Mouse (Mus musculus) lung, adult 2 months (tissue): Measurements from ENCODE around the gene Rpap1. TPM values are rescaled to one million over a fixed set of nuclear protein-coding genes. Genes with fewer than 3 reads are reported as not detected.

ENCODE experiments used
- DNase-seq: peaks from one replicate; pipeline ENCODE4 v3.0.0; 2022
- H3K4me1 ChIP-seq: fragments of 200-500 bp; 2 replicates; pipeline ENCODE4 v1.6.1; 2011; ENCODE audit warnings: low read length; ENCODE audit not compliant: control insufficient read depth, insufficient read depth
- H3K4me3 ChIP-seq: fragments of 200-500 bp; replicated peaks from 2 replicates; pipeline ENCODE3; 2011; ENCODE audit warnings: low read depth, mild to moderate bottlenecking, control low read depth, low read length; ENCODE audit errors: extremely low read depth
- CTCF ChIP-seq: fragments of 200-500 bp; IDR thresholded peaks from 2 replicates; pipeline ENCODE4 v1.5.1; 2011; ENCODE audit warnings: mild to moderate bottlenecking, low read length, control low read depth; ENCODE audit not compliant: insufficient read depth
- POLR2A ChIP-seq: fragments of 200-500 bp; IDR thresholded peaks from 2 replicates; pipeline ENCODE4 v1.6.1; 2011; ENCODE audit warnings: low read depth, mild to moderate bottlenecking, control low read depth, low read length, borderline replicate concordance; ENCODE audit errors: extremely low read depth
- WGBS: fragments of 180-500 bp; shearing (Covaris S2); methylation state at CpG from one replicate; pipeline ENCODE4 v1.1.7; 2018; 5-methylcytosine and 5-hydroxymethylcytosine counted together
- polyA plus RNA-seq: library from polyadenylated mRNA; depleted of rRNA; stranded (reverse); fragments of >200 nt; gene quantifications from 2 replicates; pipeline ENCODE4 v1.2.3, GENCODE M21; 2012; rRNA removed

The Rpap1 gene
- 21.6 and 24.5 TPM in 2 replicates for polyA plus RNA-seq

GRCm38 (mm10) chr2:119787206-119787883 is at the start of gene Rpap1:
Rpap1 (minus strand) TSS chr2:119787537.
- TF ChIP-seq POLR2A (peak; percentile 83), CTCF (no peak)
- under 1% methylated on average over 44 of the region's 44 CpGs for WGBS
- peak; percentile 79 for DNase-seq
- Histone ChIP-seq H3K4me3 (peak within 1 kb of the TSS; percentile 91), H3K4me1 (no peaks in the 10 kb centered on the region; the same call in 1 of the 2 replicates)

- Histone ChIP-seq H3K4me3 (no peak overlapping the region), H3K4me1 (no peaks in the 10 kb centered on the region)
- no peak for DNase-seq
- WGBS = 91% methylated on average over 4 of the region's 4 CpGs
- TF ChIP-seq CTCF (no peak), POLR2A (no peak)
Measured at GRCm38 (mm10) chr2:119834231-119834630, 46.9 kb upstream of the Rpap1 start.

GRCm38 (mm10) chr2:119830579-119830978 is 43.2 kb upstream of the Rpap1 start:
- no peaks in the 10 kb centered on the region for H3K4me1 ChIP-seq
- WGBS = 67% methylated on average over 2 of the region's 2 CpGs
- TF ChIP-seq CTCF (peak; percentile 39; the same call in 1 of the 2 replicates), POLR2A (no peak)

GRCm38 (mm10) chr2:119821136-119821535 is 33.8 kb upstream of the Rpap1 start:
- no peak for DNase-seq
- H3K4me1 ChIP-seq = no peaks in the 10 kb centered on the region
- H3K4me3 ChIP-seq = no peak overlapping the region
- no peak for TF ChIP-seq CTCF
- no peak for TF ChIP-seq POLR2A
- WGBS = 83% methylated on average over 9 of the region's 9 CpGs

More at GRCm38 (mm10) chr2:119830579-119830978, 43.2 kb upstream of the Rpap1 start:
- DNase-seq = no peak
- no peak overlapping the region for H3K4me3 ChIP-seq

- H3K4me1 ChIP-seq = no peaks in the 10 kb centered on the region
- no peak overlapping the region for H3K4me3 ChIP-seq
- no peak for TF ChIP-seq POLR2A
- no peak for TF ChIP-seq CTCF
- WGBS = 45% methylated on average over 9 of the region's 9 CpGs
- no peak for DNase-seq
Measured at GRCm38 (mm10) chr2:119818668-119819272, 31.4 kb upstream of the Rpap1 start.

GRCm38 (mm10) chr2:119817047-119817446 is 29.7 kb upstream of the Rpap1 start:
- Histone ChIP-seq H3K4me3 (no peak overlapping the region), H3K4me1 (no peaks in the 10 kb centered on the region)
- no peak for DNase-seq
- 86% methylated on average over 5 of the region's 5 CpGs for WGBS
- TF ChIP-seq POLR2A (no peak), CTCF (no peak)

GRCm38 (mm10) chr2:119816611-119817010 is 29.3 kb upstream of the Rpap1 start:
- TF ChIP-seq CTCF (no peak), POLR2A (no peak)
- H3K4me3 ChIP-seq = no peak overlapping the region
- WGBS = 95% methylated on average over 13 of the region's 13 CpGs
- H3K4me1 ChIP-seq = no peaks in the 10 kb centered on the region
- DNase-seq = no peak

GRCm38 (mm10) chr2:119814376-119814933 is 27.1 kb upstream of the Rpap1 start:
- 69% methylated on average over 7 of the region's 7 CpGs for WGBS
- no peaks in the 10 kb centered on the region for H3K4me1 ChIP-seq
- DNase-seq = no peak
- TF ChIP-seq POLR2A (no peak), CTCF (no peak)
- H3K4me3 ChIP-seq = no peak overlapping the region

GRCm38 (mm10) chr2:119811490-119812146 is 24.3 kb upstream of the Rpap1 start:
- H3K4me3 ChIP-seq = no peak overlapping the region
- no peaks in the 10 kb centered on the region for H3K4me1 ChIP-seq
- TF ChIP-seq POLR2A (no peak), CTCF (no peak)
- no peak for DNase-seq
- 88% methylated on average over 14 of the region's 14 CpGs for WGBS
